Mouse (Mus musculus) lung, adult 2 months (tissue): ENCODE measurements around the gene Got1.
"Not testable (repeated sequence)": the region's sequence is repeated elsewhere in the genome, so short reads cannot be mapped to it uniquely, and the experiment has no call there.

Experiments
- CTCF ChIP-seq: fragments of 200-500 bp; IDR thresholded peaks from 2 replicates; pipeline ENCODE4 v1.5.1; 2011; ENCODE audit warnings: mild to moderate bottlenecking, low read length, control low read depth; ENCODE audit not compliant: insufficient read depth
- POLR2A ChIP-seq: fragments of 200-500 bp; IDR thresholded peaks from 2 replicates; pipeline ENCODE4 v1.6.1; 2011; ENCODE audit warnings: low read depth, mild to moderate bottlenecking, control low read depth, low read length, borderline replicate concordance; ENCODE audit errors: extremely low read depth

- not testable (repeated sequence) for TF ChIP-seq CTCF, POLR2A
These were observed 31.1 kb downstream of the Got1 start for GRCm38 (mm10) chr19:43493316-43493715.
